Mouse (Mus musculus) lung, embryonic 14.5 days (tissue): Measurements from ENCODE around the gene Slc16a5. TPM values are rescaled to one million over a fixed set of nuclear protein-coding genes. Genes with fewer than 3 reads are reported as not detected.

Experiments used
- ATAC-seq: fragments of 200-750 bp; cut with Nextera tagmentation; 2 replicates; pipeline ENCODE4 v1.8.0; 2017; ENCODE audit warnings: mild to moderate bottlenecking, moderate TSS enrichment, moderate library complexity; ENCODE audit not compliant: insufficient read depth
- DNase-seq: peaks from one replicate; pipeline ENCODE4 v3.0.0-alpha.2; 2015
- H3K27ac ChIP-seq: fragments of 300-500 bp; sonication (generic); 2 replicates; pipeline ENCODE4 v1.5.1; 2014; ENCODE audit warnings: low read depth, mild to moderate bottlenecking, moderate library complexity
- H3K27me3 ChIP-seq: fragments of 300-500 bp; sonication (generic); 2 replicates; pipeline ENCODE4 v1.6.1; 2014; ENCODE audit warnings: low read length, control low read depth; ENCODE audit not compliant: insufficient read depth
- H3K36me3 ChIP-seq: fragments of 300-500 bp; sonication (generic); 2 replicates; pipeline ENCODE4 v1.6.1; 2014; ENCODE audit warnings: control low read depth; ENCODE audit not compliant: insufficient read depth
- H3K4me1 ChIP-seq: fragments of 300-500 bp; sonication (generic); 2 replicates; pipeline ENCODE4 v1.6.1; 2014; ENCODE audit warnings: antibody characterized with exemption, control low read depth; ENCODE audit not compliant: insufficient read depth
- H3K4me2 ChIP-seq: fragments of 300-500 bp; sonication (generic); 2 replicates; pipeline ENCODE4 v1.6.1; 2014; ENCODE audit warnings: mild to moderate bottlenecking
- H3K4me3 ChIP-seq: fragments of 300-500 bp; sonication (generic); 2 replicates; pipeline ENCODE4 v1.5.1; 2014; ENCODE audit warnings: low read depth, low read length
- H3K9ac ChIP-seq: fragments of 300-500 bp; sonication (generic); 2 replicates; pipeline ENCODE4 v1.6.1; 2014
- H3K9me3 ChIP-seq: fragments of 300-500 bp; sonication (generic); 2 replicates; pipeline ENCODE4 v1.6.1; 2016; ENCODE audit warnings: low read depth, low read length, control low read depth
- CTCF ChIP-seq: IDR thresholded peaks from 2 replicates; pipeline ENCODE4 v1.5.1; 2016; ENCODE audit warnings: antibody characterized with exemption, low read depth
- WGBS: fragments of 180-500 bp; shearing (Covaris S2); extraction: QIAGEN DNeasy Blood & Tissue Kit; methylation state at CpG from one replicate; pipeline ENCODE4 v1.1.7; 2014; 5-methylcytosine and 5-hydroxymethylcytosine counted together
- polyA plus RNA-seq: library from polyadenylated mRNA; unstranded; fragments of >200 nt; fragmentation: Nextera tagmentation; extraction: Ambion mirVana; gene quantifications from 2 replicates; pipeline ENCODE4 v1.2.1, GENCODE M21; 2014

Gene Slc16a5
- polyA plus RNA-seq, 1 experiment from 2014 or later: 0.28 TPM

DNA sequence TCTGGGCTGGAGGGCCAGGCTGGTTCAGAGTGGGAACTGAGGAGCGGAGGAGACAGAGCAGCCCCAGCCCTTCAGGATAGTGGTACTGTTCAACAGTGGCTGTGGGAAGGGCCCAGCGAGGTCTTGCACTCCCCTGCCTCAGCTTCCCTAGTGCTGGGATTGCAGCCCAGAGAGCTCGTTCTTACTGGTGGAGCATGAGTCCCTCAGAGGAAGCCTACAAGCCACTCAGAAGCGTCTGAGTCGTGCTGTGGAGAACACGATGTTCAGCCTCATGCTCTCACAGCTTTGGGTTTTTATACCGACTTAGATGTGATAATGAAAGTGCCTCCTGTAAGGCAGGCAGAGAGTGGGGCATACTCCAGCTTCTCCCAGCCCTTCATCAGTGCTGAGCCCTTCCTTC is 37.6 kb upstream of the Slc16a5 start:
- peaks cover 48% of the 10 kb centered on the region for H3K36me3 ChIP-seq
- H3K4me2 ChIP-seq: no peak overlapping the region
- H3K4me1 ChIP-seq: no peaks in the 10 kb centered on the region
- no peaks in the 10 kb centered on the region for H3K27me3 ChIP-seq
- no peak overlapping the region for H3K9ac ChIP-seq
- H3K9me3 ChIP-seq: no peaks in the 10 kb centered on the region
- 80% methylated on average over 7 of the region's 7 CpGs for WGBS
- DNase-seq: no peak
- ATAC-seq: no peak
- no peak overlapping the region for H3K27ac ChIP-seq
- no peak for TF ChIP-seq CTCF
- no peak overlapping the region for H3K4me3 ChIP-seq

DNA sequence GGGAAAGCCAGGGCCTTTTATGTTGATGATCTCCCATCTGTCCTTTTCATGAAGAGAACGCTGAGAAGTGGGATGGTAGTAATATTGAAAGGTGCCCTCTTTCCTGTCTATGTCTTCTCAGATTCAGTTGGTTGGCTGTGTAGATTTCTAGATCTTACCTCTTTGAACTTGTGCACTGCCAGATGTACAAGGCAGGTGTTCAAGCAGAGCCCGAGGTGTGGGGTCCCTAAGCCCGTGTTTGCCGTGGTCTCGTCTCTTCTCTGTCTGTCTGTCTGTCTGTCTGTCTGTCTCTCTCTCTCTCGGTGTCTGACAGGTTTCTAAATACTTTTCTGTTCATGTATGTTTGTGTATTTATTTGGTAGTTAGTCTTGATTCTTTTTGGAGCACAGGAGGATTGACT is 36.6 kb upstream of the Slc16a5 start:
- no peak for ATAC-seq
- Histone ChIP-seq H3K9ac (no peak overlapping the region), H3K4me1 (no peaks in the 10 kb centered on the region), H3K36me3 (peaks cover 58% of the 10 kb centered on the region), H3K4me2 (no peak overlapping the region), H3K27me3 (no peaks in the 10 kb centered on the region), H3K9me3 (no peaks in the 10 kb centered on the region), H3K4me3 (no peak overlapping the region), H3K27ac (no peak overlapping the region)
- TF ChIP-seq CTCF: no peak
- no peak for DNase-seq
- WGBS: 88% methylated on average over 6 of the region's 6 CpGs

DNA sequence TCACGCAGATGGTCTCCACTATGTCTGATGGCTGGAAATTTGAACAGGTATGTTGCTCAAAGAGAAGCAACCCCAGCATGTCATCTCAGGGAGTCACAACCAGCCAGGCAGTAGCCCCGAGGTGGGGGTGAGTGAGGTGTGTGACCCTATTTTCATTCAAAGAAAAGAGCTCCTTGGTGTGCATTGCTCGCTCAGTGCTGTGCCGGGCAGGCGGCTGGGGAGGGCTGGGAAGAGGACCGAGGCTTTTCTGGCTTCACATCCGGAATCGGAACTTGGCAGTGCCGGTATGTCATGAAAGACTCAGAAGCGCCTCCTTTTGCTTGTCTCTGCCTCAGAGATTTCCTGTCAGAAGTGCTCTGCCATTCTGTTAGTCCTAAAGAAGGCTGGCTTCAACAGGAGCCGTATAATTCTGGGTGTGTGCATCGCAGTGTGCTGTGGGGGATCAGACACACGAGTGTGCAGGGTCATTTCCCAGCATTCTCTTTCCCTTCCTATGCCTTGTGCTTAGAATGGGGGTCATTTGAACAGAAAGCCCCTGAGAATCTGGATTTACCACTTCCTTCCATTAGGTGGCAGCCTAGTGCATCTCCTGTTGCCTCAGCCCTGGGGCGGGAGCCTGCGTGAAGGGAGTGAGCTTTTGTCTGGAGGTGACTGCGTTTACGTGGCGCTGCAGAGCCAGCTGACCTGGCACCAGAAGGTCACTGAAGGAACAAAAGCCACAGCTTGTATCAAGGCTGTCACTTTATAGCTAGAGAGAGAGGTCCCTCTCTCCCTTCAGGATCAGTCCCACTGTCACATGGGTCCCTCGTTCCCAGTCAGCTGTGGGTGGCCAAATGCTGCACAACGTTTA is 34.6 kb upstream of the Slc16a5 start:
- no peaks in the 10 kb centered on the region for H3K9me3 ChIP-seq
- H3K27me3 ChIP-seq: no peaks in the 10 kb centered on the region
- peak; percentile 91 for DNase-seq
- peaks cover 72% of the 10 kb centered on the region for H3K36me3 ChIP-seq
- TF ChIP-seq CTCF: peak; percentile 83
- no peak overlapping the region for H3K9ac ChIP-seq
- 32% methylated on average over 20 of the region's 20 CpGs for WGBS
- no peak overlapping the region for H3K4me2 ChIP-seq
- ATAC-seq: peak; percentile 81
- H3K27ac ChIP-seq: no peak overlapping the region
- no peaks in the 10 kb centered on the region for H3K4me1 ChIP-seq
- no peak overlapping the region for H3K4me3 ChIP-seq

DNA sequence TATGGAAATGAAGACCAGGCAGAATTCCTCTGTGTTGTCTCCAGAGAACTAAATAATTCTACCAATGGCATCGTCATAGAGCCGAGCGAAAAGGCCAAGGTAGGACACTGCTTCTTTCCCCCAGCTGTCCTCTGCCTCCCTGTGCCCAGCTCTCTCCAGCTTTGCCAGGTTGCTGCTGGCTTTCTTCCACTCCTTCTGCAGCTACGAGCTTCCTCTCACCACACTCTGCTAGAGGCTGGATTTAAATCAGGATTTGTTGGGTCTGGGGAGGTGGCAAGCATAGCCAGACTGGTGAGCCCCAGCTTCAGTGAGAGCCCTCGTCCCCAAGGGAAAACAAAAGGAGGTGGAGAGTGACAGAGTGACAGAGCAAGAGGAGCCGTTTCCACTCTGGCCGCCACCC is 33.0 kb upstream of the Slc16a5 start:
- H3K4me1 ChIP-seq: no peaks in the 10 kb centered on the region
- no peak for TF ChIP-seq CTCF
- DNase-seq (no peak), ATAC-seq (no peak)
- no peak overlapping the region for H3K9ac ChIP-seq
- WGBS: 83% methylated on average over 7 of the region's 7 CpGs
- no peaks in the 10 kb centered on the region for H3K9me3 ChIP-seq
- no peak overlapping the region for H3K4me3 ChIP-seq
- no peak overlapping the region for H3K4me2 ChIP-seq
- no peaks in the 10 kb centered on the region for H3K27me3 ChIP-seq
- H3K27ac ChIP-seq: no peak overlapping the region
- peaks cover 66% of the 10 kb centered on the region for H3K36me3 ChIP-seq

DNA sequence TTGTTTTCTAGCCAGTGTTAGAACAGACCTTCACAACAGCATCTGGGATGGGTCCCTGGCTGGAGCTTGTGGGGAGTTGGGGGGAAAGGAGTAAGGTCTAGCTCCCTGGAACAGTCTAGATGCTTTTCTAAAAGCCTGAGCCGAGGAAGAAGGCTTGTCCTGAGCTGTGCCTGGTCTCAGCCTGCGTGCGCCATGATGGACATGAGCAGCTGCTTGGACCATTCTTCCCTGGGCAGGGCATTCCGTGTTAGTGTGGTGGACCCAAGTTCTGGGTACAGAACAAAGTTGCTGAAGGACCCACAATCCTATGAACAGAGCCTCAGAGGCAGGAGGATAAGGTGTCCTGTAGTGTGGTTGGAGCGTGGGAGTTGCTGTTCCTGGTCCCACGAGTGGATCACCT is 31.7 kb upstream of the Slc16a5 start:
- Histone ChIP-seq H3K27me3 (no peaks in the 10 kb centered on the region), H3K27ac (no peak overlapping the region), H3K36me3 (peaks cover 59% of the 10 kb centered on the region), H3K9ac (no peak overlapping the region), H3K4me2 (no peak overlapping the region), H3K9me3 (no peaks in the 10 kb centered on the region), H3K4me3 (no peak overlapping the region), H3K4me1 (no peaks in the 10 kb centered on the region)
- WGBS: 93% methylated on average over 6 of the region's 6 CpGs
- TF ChIP-seq CTCF: no peak
- ATAC-seq (no peak), DNase-seq (no peak)

DNA sequence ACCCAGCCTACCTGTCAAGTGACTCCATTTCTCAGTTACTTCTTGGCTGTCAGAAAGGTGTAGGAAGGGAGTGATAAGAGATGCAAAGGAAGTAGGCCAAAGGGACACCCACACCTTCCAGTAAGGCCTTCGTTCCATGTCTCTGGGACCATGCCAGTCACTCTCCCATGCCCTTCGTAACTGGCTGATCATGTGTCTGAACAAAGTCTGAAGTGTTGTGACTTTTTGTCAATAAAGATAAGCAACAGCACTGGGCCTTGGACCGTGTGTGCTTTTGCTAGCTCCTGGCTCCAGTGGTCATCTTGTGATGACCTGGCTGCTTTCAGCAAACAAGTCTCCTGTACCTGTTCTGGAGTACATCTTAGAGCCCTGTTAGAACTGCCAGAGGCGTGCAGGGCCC is 29.5 kb upstream of the Slc16a5 start:
- no peak for ATAC-seq
- no peak overlapping the region for H3K27ac ChIP-seq
- no peak for DNase-seq
- H3K9ac ChIP-seq: no peak overlapping the region
- no peaks in the 10 kb centered on the region for H3K4me1 ChIP-seq
- H3K36me3 ChIP-seq: peaks cover 39% of the 10 kb centered on the region
- no peak for TF ChIP-seq CTCF
- H3K4me3 ChIP-seq: no peak overlapping the region
- H3K27me3 ChIP-seq: no peaks in the 10 kb centered on the region
- WGBS: 49% methylated on average over 4 of the region's 4 CpGs
- no peak overlapping the region for H3K4me2 ChIP-seq
- no peaks in the 10 kb centered on the region for H3K9me3 ChIP-seq

DNA sequence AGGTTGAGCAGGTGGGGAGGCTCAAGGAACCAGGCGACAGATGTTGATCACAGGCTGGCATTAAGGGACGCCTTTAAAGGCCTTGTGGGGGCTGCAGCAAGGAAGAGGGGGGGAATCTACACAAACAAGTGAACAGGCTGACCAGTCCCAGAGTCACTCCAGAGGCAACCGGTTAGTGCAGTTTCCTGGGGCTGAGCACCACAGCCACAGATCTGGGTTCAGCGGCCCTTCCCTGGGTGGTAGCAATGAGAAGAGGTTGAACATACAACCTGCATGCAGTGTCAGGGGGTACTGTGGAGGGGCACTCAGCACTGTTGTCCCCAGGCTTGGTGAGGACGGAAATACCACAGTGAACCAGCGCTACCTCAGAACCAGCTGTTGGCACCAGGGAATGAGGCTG is 28.9 kb upstream of the Slc16a5 start:
- WGBS: 62% methylated on average over 6 of the region's 6 CpGs
- Histone ChIP-seq H3K4me2 (no peak overlapping the region), H3K4me3 (no peak overlapping the region), H3K9me3 (no peaks in the 10 kb centered on the region), H3K27ac (no peak overlapping the region), H3K36me3 (peaks cover 39% of the 10 kb centered on the region), H3K27me3 (no peaks in the 10 kb centered on the region), H3K9ac (no peak overlapping the region), H3K4me1 (no peaks in the 10 kb centered on the region)
- ATAC-seq: no peak
- no peak for DNase-seq
- TF ChIP-seq CTCF: no peak
